Mouse (Mus musculus) intestine, embryonic 14.5 days (tissue): ENCODE data around the gene Rnf216. TPM values are rescaled to one million over a fixed set of nuclear protein-coding genes. Genes with fewer than 3 reads are reported as not detected.

ENCODE experiments used
- microRNA-seq: library from miRNA; unstranded; fragments of <30 nt; microRNA quantifications from one replicate; pipeline ENCODE4, GENCODE M21; 2016
- polyA plus RNA-seq: library from polyadenylated mRNA; unstranded; fragments of >200 nt; fragmentation: Nextera tagmentation; extraction: Ambion mirVana; gene quantifications from 2 replicates; pipeline ENCODE4 v1.2.1, GENCODE M21; 2014

Gene Rnf216
- polyA plus RNA-seq, 1 experiment from 2014 or later: 32.0 TPM

Small RNAs within 50 kb of the gene (microRNA-seq; reads per million reads assigned to microRNA genes)
- not detected for gene Gm44405

Other genes with a start within 250 kb of the Rnf216 start
- gene Fbxl18, start 217.6 kb downstream of the Rnf216 start, polyA plus RNA-seq: 10.3 and 10.8 TPM in 2 replicates
- 15,561 and 16,510 TPM in 2 replicates for gene Actb, start 206.2 kb downstream of the Rnf216 start, polyA plus RNA-seq
- gene Fscn1, start 152.7 kb downstream of the Rnf216 start, polyA plus RNA-seq: 230 and 247 TPM in 2 replicates
- gene Olfr718-ps1, start 34.6 kb upstream of the Rnf216 start, polyA plus RNA-seq: not detected in 2 replicates
- 9.6 and 11.6 TPM in 2 replicates for gene Rbak, start 67.8 kb upstream of the Rnf216 start, polyA plus RNA-seq
- not detected in 2 replicates for gene Spdye4b, start 68.0 kb upstream of the Rnf216 start, polyA plus RNA-seq
- not detected in 2 replicates for gene Spdye4a, start 113.9 kb upstream of the Rnf216 start, polyA plus RNA-seq
- 14.0 and 16.6 TPM in 2 replicates for gene Zfp12, start 122.2 kb upstream of the Rnf216 start, polyA plus RNA-seq
- 1.2 and 2.0 TPM in 2 replicates for gene Zfp316, start 157.0 kb upstream of the Rnf216 start, polyA plus RNA-seq
- not detected in 2 replicates for gene Zfp853, start 180.6 kb upstream of the Rnf216 start, polyA plus RNA-seq
- 35.7 and 37.5 TPM in 2 replicates for gene E130309D02Rik, start 202.4 kb upstream of the Rnf216 start, polyA plus RNA-seq
- gene Zdhhc4, start 216.3 kb upstream of the Rnf216 start, polyA plus RNA-seq: 73.5 and 78.4 TPM in 2 replicates
- gene Grid2ip, start 244.3 kb upstream of the Rnf216 start, polyA plus RNA-seq: 0.28 and 0.30 TPM in 2 replicates